Mouse (Mus musculus) spleen, adult 2 months (tissue): Measurements from ENCODE around the gene Trpm6. TPM values are rescaled to one million over a fixed set of nuclear protein-coding genes. Genes with fewer than 3 reads are reported as not detected.

Source experiments
- DNase-seq, 2 experiments: peaks; one replicate each; pipeline versions ENCODE4 v3.0.0 to v3.0.0-alpha.2; 2012 to 2021; ENCODE audit warnings: low spot score in 2 of 2, low read depth in 1 of 2
- H3K27ac ChIP-seq: fragments of 200-500 bp; 2 replicates; pipeline ENCODE4 v1.5.1; 2012; ENCODE audit warnings: low read length, inconsistent platforms; ENCODE audit not compliant: insufficient read depth
- H3K27me3 ChIP-seq: fragments of 200-500 bp; 2 replicates; pipeline ENCODE4 v1.6.1; 2012; ENCODE audit warnings: mild to moderate bottlenecking, moderate library complexity, low read length, inconsistent platforms; ENCODE audit not compliant: control insufficient read depth, insufficient read depth
- H3K36me3 ChIP-seq: fragments of 200-500 bp; 2 replicates; pipeline ENCODE4 v1.6.1; 2012; ENCODE audit warnings: mild to moderate bottlenecking, low read length, inconsistent platforms; ENCODE audit not compliant: control insufficient read depth, insufficient read depth
- H3K4me1 ChIP-seq: fragments of 200-500 bp; 2 replicates; pipeline ENCODE4 v1.6.1; 2011; ENCODE audit warnings: inconsistent platforms; ENCODE audit not compliant: control insufficient read depth, insufficient read depth, insufficient read length
- H3K4me3 ChIP-seq: fragments of 200-500 bp; 2 replicates; pipeline ENCODE4 v1.5.1; 2011; ENCODE audit warnings: mild to moderate bottlenecking, inconsistent platforms; ENCODE audit not compliant: insufficient read depth, insufficient read length; ENCODE audit errors: extremely low read depth
- CTCF ChIP-seq: fragments of 200-500 bp; IDR thresholded peaks from 2 replicates; pipeline ENCODE4 v1.5.1; 2011; ENCODE audit warnings: mild to moderate bottlenecking, inconsistent platforms; ENCODE audit not compliant: insufficient read depth, insufficient read length, insufficient replicate concordance; ENCODE audit errors: extremely low read depth
- POLR2A ChIP-seq: fragments of 200-500 bp; IDR thresholded peaks from 2 replicates; pipeline ENCODE4 v1.6.1; 2011; ENCODE audit warnings: low read depth, low read length, inconsistent platforms
- WGBS: fragments of 180-500 bp; shearing (Covaris S2); methylation state at CpG from one replicate; pipeline ENCODE4 v1.1.7; 2018; 5-methylcytosine and 5-hydroxymethylcytosine counted together
- polyA plus RNA-seq: library from polyadenylated mRNA; depleted of rRNA; stranded (reverse); fragments of >200 nt; gene quantifications from 2 replicates; pipeline ENCODE4 v1.2.3, GENCODE M21; 2012; rRNA removed

Trpm6 gene
- polyA plus RNA-seq, 1 experiment: 0.05 TPM

- 82% methylated on average over 15 of the region's 15 CpGs for WGBS
- Histone ChIP-seq H3K4me1 (no peaks in the 10 kb centered on the region), H3K36me3 (no peaks in the 10 kb centered on the region), H3K27ac (no peak overlapping the region), H3K27me3 (no peaks in the 10 kb centered on the region), H3K4me3 (no peak overlapping the region)
- TF ChIP-seq POLR2A (no peak), CTCF (no peak)
- no peak for DNase-seq
These were observed 152.4 kb downstream of the Trpm6 start for GRCm38 (mm10) chr19:18902041-18902693.

DNA sequence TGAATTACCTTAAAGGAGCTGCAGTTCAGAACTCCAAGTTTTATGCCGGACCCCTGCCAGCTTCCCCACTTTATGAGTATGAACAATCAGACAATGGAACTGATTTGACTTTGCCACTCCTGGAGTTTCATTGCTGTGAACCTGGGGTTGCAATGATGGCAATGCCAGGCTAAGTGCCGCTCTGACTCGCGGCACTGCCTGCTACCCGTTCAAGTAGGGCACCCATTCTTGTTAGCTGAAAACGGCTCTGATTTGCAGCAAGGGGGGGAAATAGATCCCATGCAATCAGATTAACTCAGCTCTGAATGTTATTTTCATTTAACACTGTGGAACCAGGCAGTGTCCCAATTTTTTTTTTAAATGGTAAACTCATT lies 152.9 kb downstream of the Trpm6 start:
- no peak for DNase-seq
- Histone ChIP-seq H3K4me3 (no peak overlapping the region), H3K36me3 (no peaks in the 10 kb centered on the region), H3K4me1 (no peaks in the 10 kb centered on the region), H3K27me3 (no peaks in the 10 kb centered on the region), H3K27ac (no peak overlapping the region)
- no peak for TF ChIP-seq POLR2A
- no peak for TF ChIP-seq CTCF
- 91% methylated on average over 6 of the region's 6 CpGs for WGBS

DNA sequence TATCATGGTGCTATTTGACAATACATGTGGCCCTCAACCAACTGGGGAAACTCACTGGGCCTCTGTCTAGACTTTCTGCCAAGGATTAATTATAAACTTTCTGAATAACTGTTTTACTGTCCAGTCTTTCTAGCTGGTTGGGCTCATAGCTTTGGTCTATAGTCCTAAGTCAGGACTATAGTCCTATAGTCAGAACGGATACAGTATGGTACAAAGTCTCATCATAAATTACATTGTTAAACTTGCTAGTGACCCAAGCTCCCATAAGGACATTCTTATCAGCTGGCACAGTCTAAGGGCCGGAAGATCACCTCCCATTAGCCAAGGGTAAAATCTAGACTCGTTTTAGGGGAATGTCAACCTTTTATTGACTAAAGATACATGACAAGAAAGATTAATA lies 155.7 kb downstream of the Trpm6 start:
- no peak for DNase-seq
- WGBS: 45% methylated on average over 3 of the region's 3 CpGs

GRCm38 (mm10) chr19:18909641-18910040 lies 159.9 kb downstream of the Trpm6 start:
- TF ChIP-seq CTCF: no peak
- TF ChIP-seq POLR2A: no peak
- 82% methylated on average over 3 of the region's 3 CpGs for WGBS
- no peak overlapping the region for H3K27ac ChIP-seq
- no peak for DNase-seq
- no peaks in the 10 kb centered on the region for H3K36me3 ChIP-seq
- no peaks in the 10 kb centered on the region for H3K4me1 ChIP-seq
- H3K4me3 ChIP-seq: no peak overlapping the region
- no peaks in the 10 kb centered on the region for H3K27me3 ChIP-seq

More for the DNA sequence above, 155.7 kb downstream of the Trpm6 start:
- H3K27ac ChIP-seq: no peak overlapping the region
- H3K4me1 ChIP-seq: no peaks in the 10 kb centered on the region
- H3K36me3 ChIP-seq: no peaks in the 10 kb centered on the region
- H3K4me3 ChIP-seq: no peak overlapping the region
- no peaks in the 10 kb centered on the region for H3K27me3 ChIP-seq
- no peak for TF ChIP-seq POLR2A
- TF ChIP-seq CTCF: no peak

DNA sequence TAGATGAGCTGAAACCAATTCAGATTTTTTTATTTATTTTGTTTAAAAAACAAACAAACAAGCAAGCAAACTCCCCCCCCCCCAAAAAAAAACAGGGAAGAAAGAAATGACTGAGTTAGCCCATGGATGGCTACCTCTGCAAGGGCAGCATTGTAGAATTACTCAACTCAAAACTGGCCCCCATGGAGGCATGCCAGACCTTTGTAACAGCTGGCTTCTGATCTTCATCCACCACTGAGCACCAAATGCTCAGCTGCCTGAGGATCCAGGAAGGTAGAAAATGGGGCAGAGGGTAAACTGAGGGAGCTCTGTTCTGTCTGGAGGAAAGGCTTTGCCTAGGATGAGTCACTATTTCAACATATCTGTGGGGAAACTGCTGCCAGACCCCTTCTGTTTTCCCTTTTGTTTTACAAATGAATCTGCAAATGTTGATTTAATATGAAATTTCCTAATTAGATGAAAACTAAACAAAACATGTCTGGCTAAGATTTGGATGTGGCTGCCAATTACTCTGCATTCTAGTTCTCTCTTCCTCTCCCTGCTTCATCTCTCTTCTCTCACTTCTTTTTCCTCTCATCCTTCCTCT lies 162.1 kb downstream of the Trpm6 start:
- H3K27me3 ChIP-seq: no peaks in the 10 kb centered on the region
- H3K27ac ChIP-seq: no peak overlapping the region
- H3K4me3 ChIP-seq: no peak overlapping the region
- no peaks in the 10 kb centered on the region for H3K36me3 ChIP-seq
- TF ChIP-seq POLR2A (no peak), CTCF (no peak)
- no peaks in the 10 kb centered on the region for H3K4me1 ChIP-seq
- DNase-seq: no peak

DNA sequence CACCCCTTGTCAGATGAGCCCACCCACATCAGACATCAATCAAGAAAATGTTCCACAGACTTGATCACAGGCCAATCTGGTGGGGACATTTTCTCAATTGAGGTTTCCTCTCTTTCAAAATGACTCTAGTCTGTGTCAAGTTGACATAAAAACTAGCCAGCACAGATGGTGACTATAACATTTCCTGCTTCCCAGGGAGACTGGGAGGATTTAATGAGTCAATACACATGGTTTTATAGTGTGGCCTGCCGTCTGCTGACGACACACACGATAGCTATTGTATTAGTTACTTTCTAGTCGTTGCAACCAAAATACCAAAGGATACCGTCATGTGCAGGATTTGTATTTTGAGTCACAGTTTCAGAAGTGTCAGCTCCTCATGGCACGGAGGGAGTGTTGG lies 191.6 kb downstream of the Trpm6 start:
- DNase-seq: no peak
- H3K36me3 ChIP-seq: no peaks in the 10 kb centered on the region
- H3K4me3 ChIP-seq: no peak overlapping the region
- TF ChIP-seq CTCF (no peak), POLR2A (no peak)
- H3K27me3 ChIP-seq: no peaks in the 10 kb centered on the region
- no peak overlapping the region for H3K27ac ChIP-seq
- no peaks in the 10 kb centered on the region for H3K4me1 ChIP-seq
- WGBS: 77% methylated on average over 6 of the region's 6 CpGs

Other genes with a start within 250 kb of the Trpm6 start
- gene Ostf1, start 118.2 kb upstream of the Trpm6 start, polyA plus RNA-seq: 69.7 and 83.6 TPM in 2 replicates
- 3.5 and 4.0 TPM in 2 replicates for gene Nmrk1, start 118.0 kb upstream of the Trpm6 start, polyA plus RNA-seq
- gene Carnmt1, start 79.2 kb upstream of the Trpm6 start, polyA plus RNA-seq: 3.1 and 5.8 TPM in 2 replicates
- 10.1 and 18.3 TPM in 2 replicates for gene D030056L22Rik, start 36.8 kb upstream of the Trpm6 start, polyA plus RNA-seq